Mouse (Mus musculus): Measurements from ENCODE around the gene Olfr322.
"Not testable (repeated sequence)": the region's sequence is repeated elsewhere in the genome, so short reads cannot be mapped to it uniquely, and the experiment has no call there.

Olfr322 gene

GRCm38 (mm10) chr11:58658596-58658995 is at the start of gene Olfr322:
Olfr322 (plus strand) TSS chr11:58658782.
- no peak for DNase-seq (ENCODE audit: low read depth, low spot score)

GRCm38 (mm10) chr11:58613359-58613758 is 45.2 kb upstream of the Olfr322 start:
- no peak for DNase-seq (ENCODE audit: low read depth, low spot score)

- DNase-seq (ENCODE audit: low read depth, low spot score), result no peak
Measured at GRCm38 (mm10) chr11:58614526-58614925, 44.1 kb upstream of the Olfr322 start.

GRCm38 (mm10) chr11:58615975-58616374 is 42.6 kb upstream of the Olfr322 start, which contains the start of gene 2210407C18Rik:
2210407C18Rik (minus strand) TSS chr11:58616075.
- no peak for DNase-seq (ENCODE audit: low read depth, low spot score)

- DNase-seq (ENCODE audit: low read depth, low spot score), result no peak
Measured at GRCm38 (mm10) chr11:58618369-58618768, 40.2 kb upstream of the Olfr322 start.

DNA sequence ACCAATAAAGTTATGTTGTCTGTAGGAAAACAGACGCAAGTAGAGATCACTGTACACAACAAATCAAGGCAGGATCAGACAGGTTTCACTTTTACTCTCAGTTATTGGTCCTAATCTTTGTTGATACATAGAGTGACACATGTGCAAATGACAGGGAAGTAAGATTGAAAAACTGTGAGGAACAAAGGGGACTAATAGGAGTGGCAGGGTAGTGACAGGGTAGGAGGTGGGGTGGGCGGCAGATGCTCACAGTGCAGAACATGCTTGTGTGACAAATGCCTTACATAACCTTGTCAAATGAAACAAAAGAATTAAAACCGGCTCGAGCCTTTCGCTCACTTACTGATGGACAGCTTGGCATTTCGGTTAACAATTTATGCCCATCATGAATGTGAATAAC is 39.8 kb upstream of the Olfr322 start:
- DNase-seq (ENCODE audit: low read depth, low spot score), result no peak

- no peak for DNase-seq (ENCODE audit: low read depth, low spot score)
Measured at GRCm38 (mm10) chr11:58626146-58626545, 32.4 kb upstream of the Olfr322 start.

DNA sequence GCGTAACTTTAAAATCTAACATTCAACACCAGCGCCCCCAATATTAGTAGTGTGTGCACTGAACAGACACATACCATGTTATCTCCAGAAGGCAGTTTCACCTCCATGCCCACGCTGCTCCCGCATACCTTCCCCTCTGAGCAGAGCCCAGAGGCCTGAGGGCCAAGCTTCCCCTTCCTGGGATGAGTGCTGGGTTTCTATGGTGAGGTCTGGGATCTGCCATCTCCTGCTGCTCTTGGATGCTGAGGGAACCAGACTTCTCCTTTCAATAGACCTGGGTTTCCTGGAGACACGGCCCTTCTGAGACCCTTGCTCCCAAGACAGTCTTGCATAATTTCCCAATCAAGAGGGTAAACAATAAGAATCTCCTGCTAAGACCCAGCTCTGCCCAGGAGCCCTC is 28.2 kb upstream of the Olfr322 start, which contains the start of gene Olfr323:
TSS of gene Olfr323 (minus strand) at position 101 of the 400 bp plus-strand sequence.
- no peak for DNase-seq (ENCODE audit: low read depth, low spot score)

- DNase-seq (ENCODE audit: low read depth, low spot score), result no peak
Measured at GRCm38 (mm10) chr11:58634878-58635277, 23.7 kb upstream of the Olfr322 start.

DNA sequence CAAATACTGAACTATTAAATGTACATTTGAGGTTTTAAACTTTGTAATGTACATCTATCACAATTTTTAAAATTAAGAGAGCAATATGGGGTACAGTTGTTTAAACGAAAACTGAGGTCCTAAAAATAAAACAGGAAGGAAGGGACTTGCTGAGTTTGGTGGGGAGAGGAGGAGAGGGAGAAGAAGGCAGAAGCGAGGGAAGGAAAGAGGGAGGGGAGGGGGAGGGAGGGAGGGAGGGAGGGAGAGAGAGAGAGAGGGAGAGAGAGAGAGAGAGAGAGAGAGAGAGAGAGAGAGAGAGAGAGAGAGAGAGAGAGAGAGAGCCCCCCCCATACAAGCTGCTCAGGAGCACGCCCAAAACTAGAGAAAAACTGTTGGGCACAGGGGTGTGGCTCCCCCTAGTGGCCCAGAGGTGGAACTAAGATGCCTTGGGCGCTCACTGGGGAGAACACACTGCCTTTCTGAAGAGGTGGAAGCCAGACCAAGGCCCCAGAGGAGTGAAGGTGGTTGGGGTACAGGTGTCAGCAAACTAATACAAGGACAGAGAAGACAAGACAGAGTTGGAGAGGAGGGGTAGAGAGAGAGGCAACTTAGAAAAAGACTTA is 22.1 kb upstream of the Olfr322 start:
- peak; percentile 61 for DNase-seq (ENCODE audit: low read depth, low spot score)

DNA sequence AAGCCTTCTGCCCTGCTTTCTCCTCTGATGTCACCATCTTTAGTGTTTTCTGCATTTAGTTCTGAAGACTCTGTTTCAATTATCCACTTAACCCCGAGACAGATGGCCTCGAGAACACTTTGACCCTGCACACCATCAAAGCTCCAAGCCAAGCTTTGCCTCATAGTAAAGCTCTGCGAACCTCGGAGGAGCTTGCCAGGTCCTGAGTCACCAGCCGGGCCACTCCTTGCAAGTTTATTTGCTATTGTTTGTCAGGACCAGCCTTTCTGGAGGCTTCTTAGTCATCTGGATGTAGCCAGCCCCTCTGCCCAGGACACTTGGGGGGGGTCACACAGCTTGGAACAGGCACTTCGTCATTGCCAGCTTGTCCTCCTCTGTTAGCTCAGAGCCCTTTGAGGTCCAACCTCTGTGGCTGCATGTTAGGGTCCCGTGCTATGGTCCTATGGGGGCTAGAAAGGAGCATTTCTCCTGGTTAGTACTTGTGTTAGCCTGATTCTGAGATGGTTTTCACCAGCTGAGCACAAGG is 20.3 kb upstream of the Olfr322 start:
- peak; percentile 66 for DNase-seq (ENCODE audit: low read depth, low spot score)

- no peak for DNase-seq (ENCODE audit: low read depth, low spot score)
Measured at GRCm38 (mm10) chr11:58640272-58640867, 18.2 kb upstream of the Olfr322 start, which contains the start of gene Trim58. Trim58 (plus strand) TSS chr11:58640465.

DNA sequence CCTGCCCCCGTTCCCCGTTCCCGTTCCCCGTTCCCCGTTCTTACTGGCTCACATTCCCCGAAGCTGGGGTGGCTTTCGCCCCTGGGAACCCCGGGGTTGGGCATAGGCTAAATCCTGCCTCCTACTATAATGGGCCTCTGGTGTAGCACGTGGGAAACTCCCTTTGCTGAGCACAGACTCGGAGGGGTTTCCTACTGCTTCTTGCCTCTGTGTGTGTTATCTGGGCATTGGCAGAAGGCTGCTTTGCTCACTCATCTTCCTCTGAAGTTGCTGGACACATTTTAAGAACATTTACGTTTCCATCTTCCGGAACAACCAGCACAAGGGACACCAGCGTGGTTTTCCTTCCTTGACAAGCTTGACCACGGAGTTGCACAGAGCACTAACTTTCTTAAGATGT is 17.5 kb upstream of the Olfr322 start:
- no peak for DNase-seq (ENCODE audit: low read depth, low spot score)

DNA sequence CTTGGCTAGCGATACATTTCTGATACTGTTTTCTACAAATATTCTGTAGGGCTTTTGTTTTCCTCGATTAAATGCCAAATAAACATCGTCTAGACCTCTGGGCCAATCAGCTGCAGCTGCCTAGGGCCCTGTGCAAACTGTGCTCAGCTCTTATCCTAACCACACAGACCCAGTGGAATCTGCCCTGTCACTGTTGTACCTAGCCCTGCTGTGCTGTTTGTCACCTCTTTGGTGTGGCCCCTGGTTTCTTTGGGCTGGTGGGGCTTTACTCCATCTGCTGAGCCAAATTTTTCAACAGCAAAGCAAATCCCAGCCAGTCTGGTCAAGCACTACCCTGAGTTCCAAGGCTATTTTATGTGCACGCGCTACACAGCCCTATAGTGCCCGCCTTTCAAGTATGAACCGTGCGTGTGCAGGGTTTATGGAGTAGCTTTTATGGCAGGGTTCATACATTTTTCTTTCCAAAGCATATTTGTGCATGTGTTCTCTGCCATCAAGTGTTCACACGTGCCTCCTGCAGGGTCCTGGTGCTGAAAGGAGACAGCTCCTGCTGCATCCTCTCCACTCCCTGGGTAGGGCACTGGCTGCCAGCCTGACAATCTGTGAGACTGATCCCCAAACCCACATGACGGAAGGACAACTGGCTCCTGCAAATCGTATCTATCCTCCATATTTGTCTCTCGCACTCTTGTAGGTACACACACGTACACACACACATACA is 16.8 kb upstream of the Olfr322 start:
- DNase-seq (ENCODE audit: low read depth, low spot score), result no peak

DNA sequence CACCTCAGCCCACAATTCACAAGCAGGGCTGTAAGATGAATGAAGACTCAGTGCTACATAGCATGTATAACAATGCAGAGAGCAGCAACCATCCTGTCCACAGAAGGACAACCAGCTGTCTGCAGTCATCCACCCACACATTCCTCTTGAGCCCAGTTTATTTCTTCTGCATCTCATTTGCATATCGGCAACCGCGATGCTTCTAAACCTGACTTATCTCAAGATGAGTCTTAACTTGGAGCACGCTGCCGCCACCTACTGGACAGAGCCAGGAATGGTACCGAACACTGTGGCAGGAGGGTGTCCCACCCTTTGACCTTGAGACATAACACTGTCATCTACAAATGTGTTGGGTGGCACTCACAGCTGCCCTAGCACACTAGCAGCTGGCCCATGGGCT is 15.2 kb upstream of the Olfr322 start:
- DNase-seq (ENCODE audit: low read depth, low spot score), result peak; percentile 21

DNA sequence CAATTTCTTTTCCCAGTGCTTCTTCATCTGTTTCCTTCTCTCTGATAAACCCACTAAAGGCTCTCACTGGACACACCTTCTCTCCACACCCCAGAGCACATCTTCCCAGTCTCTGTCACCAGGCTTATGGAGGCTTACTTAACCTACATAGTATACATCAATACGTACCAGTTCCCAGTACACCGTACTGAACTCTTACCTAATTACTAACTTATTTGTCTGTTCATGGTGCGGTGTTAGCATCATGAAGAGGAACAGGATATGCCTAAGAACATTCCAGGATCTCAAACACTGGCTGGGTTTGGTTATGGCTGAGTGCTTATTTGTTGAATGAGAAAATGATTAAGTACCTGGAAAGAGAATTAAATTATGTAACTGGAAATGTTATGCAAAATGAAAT is 3.4 kb upstream of the Olfr322 start:
- DNase-seq (ENCODE audit: low read depth, low spot score), result no peak

DNA sequence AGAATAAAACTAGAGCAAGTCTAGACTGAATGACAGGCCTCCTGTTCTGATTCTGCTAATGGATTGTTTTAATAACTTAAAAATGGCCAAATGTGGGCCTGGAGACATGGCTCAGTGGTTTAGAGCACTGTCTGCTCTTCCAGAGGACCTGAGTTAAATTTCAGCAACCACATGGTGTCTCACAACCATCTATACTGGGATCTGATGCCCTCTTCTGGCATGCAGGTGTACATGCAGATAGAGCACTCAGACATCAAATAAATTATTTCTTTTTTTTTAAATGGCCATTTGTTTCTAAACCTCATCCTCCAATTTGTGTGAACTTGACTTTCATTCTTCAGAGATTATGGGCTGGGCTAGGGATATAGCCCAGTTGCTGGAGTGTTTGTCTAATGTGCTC is 10.7 kb downstream of the Olfr322 start:
- DNase-seq (ENCODE audit: low read depth, low spot score), result no peak

DNA sequence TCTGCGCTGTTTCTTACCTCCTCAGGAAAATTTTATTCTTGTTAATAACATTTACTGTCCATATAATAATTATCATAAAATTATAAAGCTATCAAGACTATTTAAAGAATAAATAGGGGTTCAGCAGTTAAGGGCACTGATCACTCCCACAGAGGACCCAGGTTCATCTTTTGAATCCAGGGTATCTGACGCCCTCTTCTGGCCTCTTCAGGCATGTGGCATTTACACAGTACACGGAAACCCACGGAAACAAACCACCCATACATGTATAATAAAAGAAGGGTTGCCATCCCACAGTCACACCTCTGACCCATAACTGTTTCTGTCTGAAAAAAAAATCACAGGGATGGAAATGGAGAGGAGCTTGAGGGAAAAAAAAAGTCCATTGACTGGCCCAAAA is 13.2 kb downstream of the Olfr322 start:
- DNase-seq (ENCODE audit: low read depth, low spot score), result no peak

DNA sequence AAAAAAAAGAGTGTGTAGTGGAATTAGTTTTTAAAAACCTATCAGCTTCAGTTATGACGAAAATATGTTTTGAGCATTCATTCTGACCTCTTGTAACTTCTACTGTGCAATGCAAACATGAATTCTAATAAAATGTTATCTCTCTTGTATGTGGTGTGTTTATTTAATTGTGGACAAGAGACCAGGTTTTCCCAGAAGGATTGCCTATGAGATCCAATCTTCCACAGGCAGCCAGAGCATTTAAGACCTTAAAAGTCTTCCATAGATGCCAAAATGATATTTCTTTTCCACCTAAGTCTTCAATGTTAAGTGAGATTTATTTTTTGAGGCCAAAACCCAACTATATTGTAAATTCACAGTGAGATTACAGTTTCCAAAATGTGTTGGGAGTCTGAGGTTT is 22.2 kb downstream of the Olfr322 start, which contains the start of gene Olfr320:
TSS of gene Olfr320 (plus strand) at position 301 of the 400 bp plus-strand sequence.
- DNase-seq (ENCODE audit: low read depth, low spot score), result no peak

GRCm38 (mm10) chr11:58698862-58699261 is 40.3 kb downstream of the Olfr322 start, which contains the start of gene Olfr319:
Olfr319 (plus strand) TSS chr11:58699162.
- DNase-seq (ENCODE audit: low read depth, low spot score), result no peak

GRCm38 (mm10) chr11:58709086-58709485 is 50.5 kb downstream of the Olfr322 start:
- no peak for DNase-seq (ENCODE audit: low read depth, low spot score)

- not testable (repeated sequence) for DNase-seq (ENCODE audit: low read depth, low spot score)
Measured at GRCm38 (mm10) chr11:58717723-58718122, 59.1 kb downstream of the Olfr322 start.
